Mouse (Mus musculus): Measurements from ENCODE around the gene Ormdl3. TPM values are rescaled to one million over a fixed set of nuclear protein-coding genes. Genes with fewer than 3 reads are reported as not detected.
A peak's percentile ranks its signal among the peaks of the same experiment; 100 is the strongest.
"Not testable (repeated sequence)": the region's sequence is repeated elsewhere in the genome, so short reads cannot be mapped to it uniquely, and the experiment has no call there.

Ormdl3 gene
- 57.2 and 60.2 TPM in 2 replicates for polyA plus RNA-seq (2012; rRNA removed)

DNA sequence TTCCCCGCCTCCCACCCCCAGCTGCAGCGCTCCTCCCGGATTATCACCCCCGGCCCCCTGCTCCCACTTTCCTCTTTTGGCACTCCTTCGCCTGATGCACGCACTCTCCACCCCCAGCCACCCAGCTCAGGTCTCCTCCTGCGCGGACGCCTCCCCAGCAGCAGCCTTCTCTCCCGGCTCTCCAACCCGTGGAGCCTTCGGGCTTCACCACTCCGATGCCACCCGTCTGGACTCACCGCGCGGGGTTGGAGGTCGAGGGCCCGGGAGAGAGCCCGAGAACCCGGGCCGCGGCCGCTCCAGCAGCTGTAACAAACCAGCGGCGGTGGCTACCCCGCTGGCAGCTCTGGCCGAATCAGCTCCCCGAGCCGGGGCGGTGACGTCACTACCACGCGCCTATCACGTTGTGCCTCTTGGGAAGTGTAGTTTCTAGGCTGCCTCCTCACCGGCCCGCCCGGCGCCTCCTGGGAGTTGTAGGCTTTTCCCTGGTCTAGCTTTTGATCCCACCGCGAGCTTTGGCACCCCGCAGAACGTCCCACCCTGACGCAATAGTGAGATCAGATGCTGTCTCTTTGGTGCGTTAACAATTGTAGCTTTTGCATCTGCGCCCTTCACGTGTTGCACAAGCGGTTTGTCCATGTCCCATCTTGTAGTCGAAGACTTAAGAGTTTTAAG lies at the start of gene Ormdl3:
Gene Ormdl3 (minus strand): TSS at position 477 of the 672 bp plus-strand sequence.
- WGBS: under 1% methylated on average over 49 of the region's 49 CpGs
- H3K27ac ChIP-seq (ENCODE audit: insufficient read depth, low read depth, low read length): peak within 1 kb of the TSS; percentile 87
- TF ChIP-seq CTCF (conservative IDR thresholded peaks at IDR 0.05; ENCODE audit: insufficient read depth, insufficient read length, low read depth, low read length) (no peak), POLR2A (IDR thresholded peaks at IDR 0.05; ENCODE audit: low read depth, low read length) (no peak)
- H3K27me3 ChIP-seq (replicated peaks; ENCODE audit: control insufficient read depth, insufficient read depth, low read length): no peaks in the 10 kb centered on the region
- DNase-seq: peak; percentile 99
- H3K4me1 ChIP-seq (ENCODE audit: control insufficient read depth, insufficient read depth, low read length): peaks cover 9% of the 10 kb centered on the region; the same call in 1 of the 2 replicates
- H3K4me3 ChIP-seq (ENCODE audit: insufficient read depth, low read depth, low read length): peak within 1 kb of the TSS; percentile 63
- no peaks in the 10 kb centered on the region for H3K36me3 ChIP-seq (ENCODE audit: control insufficient read depth, insufficient read depth, low read length)

DNA sequence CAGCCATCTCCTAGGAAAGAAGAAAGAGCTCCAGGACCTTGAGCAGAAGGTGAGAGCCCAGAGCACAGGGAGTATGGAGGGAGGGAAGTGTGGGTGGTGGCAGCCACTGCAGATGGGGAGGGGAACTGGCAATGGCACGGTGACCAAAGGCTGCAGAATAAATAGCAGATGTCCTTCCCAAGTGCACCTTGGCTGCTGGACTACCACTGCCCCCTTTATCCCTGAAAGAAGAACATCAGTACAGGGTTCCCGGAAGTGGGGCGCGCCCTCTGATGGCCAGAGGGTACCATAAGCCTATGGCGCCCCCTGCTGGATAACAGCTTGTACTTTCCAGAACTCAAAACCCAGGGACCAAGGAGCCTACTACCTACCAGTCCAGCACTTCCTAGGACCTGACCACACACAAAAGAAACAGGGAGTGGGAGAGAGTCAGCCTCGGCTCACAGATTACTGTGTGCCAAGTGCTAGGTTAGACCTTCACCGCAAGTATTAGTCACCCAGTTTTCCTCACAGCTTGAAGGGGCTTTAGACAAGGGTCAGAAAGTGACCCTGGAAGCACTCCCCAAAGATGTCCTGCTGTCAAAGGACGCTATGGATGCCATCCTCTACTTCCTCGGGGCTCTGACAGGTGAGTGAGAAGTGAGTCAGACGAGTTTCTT lies 48.3 kb upstream of the Ormdl3 start:
- H3K4me1 ChIP-seq (ENCODE audit: control insufficient read depth, insufficient read depth, low read length); H3K36me3 ChIP-seq (ENCODE audit: control insufficient read depth, insufficient read depth, low read length); H3K27ac ChIP-seq (ENCODE audit: insufficient read depth, low read depth, low read length); H3K27me3 ChIP-seq (replicated peaks; ENCODE audit: control insufficient read depth, insufficient read depth, low read length); H3K4me3 ChIP-seq (ENCODE audit: insufficient read depth, low read depth, low read length): not testable (repeated sequence)
- WGBS: 31% methylated on average over 10 of the region's 10 CpGs
- peak; percentile 26 for TF ChIP-seq CTCF (conservative IDR thresholded peaks at IDR 0.05; ENCODE audit: insufficient read depth, insufficient read length, low read depth, low read length)
- DNase-seq: peak; percentile 36

DNA sequence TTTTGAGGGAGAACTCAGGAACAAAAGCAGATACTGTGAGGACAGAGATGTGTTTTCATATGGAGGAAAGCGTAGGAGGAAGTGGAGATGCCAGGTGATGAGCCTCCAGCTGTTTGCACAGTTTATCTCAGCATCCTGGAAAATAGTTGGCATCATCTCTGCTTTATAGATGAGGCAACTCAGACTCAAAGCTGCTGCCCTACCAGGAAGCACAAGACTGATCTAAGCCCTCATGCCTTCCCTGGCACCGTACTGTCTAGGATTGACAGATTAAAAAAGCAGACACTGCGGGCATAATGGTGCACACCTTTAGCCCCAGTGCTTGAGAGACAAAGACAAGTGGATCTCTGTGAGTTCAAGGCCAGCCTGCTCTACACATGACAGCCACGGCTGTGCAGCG lies 43.5 kb upstream of the Ormdl3 start:
- WGBS: 86% methylated on average over 5 of the region's 5 CpGs
- TF ChIP-seq POLR2A (IDR thresholded peaks at IDR 0.05; ENCODE audit: low read depth, low read length) (no peak), CTCF (conservative IDR thresholded peaks at IDR 0.05; ENCODE audit: insufficient read depth, insufficient read length, low read depth, low read length) (no peak)
- no peaks in the 10 kb centered on the region for H3K36me3 ChIP-seq (ENCODE audit: control insufficient read depth, insufficient read depth, low read length)

DNA sequence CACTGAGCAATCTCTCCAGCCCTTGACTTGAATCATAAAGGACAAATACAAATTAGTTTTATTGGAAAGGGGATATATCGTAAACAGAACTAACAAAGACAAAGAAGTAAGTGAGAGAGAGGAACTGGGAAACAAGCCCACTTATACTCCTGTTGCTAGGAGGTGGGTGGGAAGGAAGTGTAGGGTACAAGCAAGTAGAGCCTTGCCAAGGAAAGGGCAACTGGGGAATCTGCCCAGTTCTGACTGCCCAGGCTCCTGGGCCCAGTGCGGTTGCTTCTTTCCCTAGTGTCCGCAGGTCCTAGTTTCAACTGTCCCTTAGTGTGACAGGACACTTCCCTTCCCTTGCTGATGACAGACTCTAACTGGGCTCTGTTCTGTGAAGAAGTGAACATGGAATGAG lies 41.5 kb upstream of the Ormdl3 start:
- H3K27ac ChIP-seq (ENCODE audit: insufficient read depth, low read depth, low read length): no peak overlapping the region
- H3K4me1 ChIP-seq (ENCODE audit: control insufficient read depth, insufficient read depth, low read length): no peaks in the 10 kb centered on the region
- WGBS: 98% methylated on average over 3 of the region's 3 CpGs
- no peak for TF ChIP-seq POLR2A (IDR thresholded peaks at IDR 0.05; ENCODE audit: low read depth, low read length)
- TF ChIP-seq CTCF (conservative IDR thresholded peaks at IDR 0.05; ENCODE audit: insufficient read depth, insufficient read length, low read depth, low read length): no peak
- no peak for DNase-seq
- H3K36me3 ChIP-seq (ENCODE audit: control insufficient read depth, insufficient read depth, low read length): no peaks in the 10 kb centered on the region
- no peak overlapping the region for H3K4me3 ChIP-seq (ENCODE audit: insufficient read depth, low read depth, low read length)
- no peaks in the 10 kb centered on the region for H3K27me3 ChIP-seq (replicated peaks; ENCODE audit: control insufficient read depth, insufficient read depth, low read length)

More for the DNA sequence above, 43.5 kb upstream of the Ormdl3 start:
- H3K4me1 ChIP-seq (ENCODE audit: control insufficient read depth, insufficient read depth, low read length): no peaks in the 10 kb centered on the region
- H3K4me3 ChIP-seq (ENCODE audit: insufficient read depth, low read depth, low read length): no peak overlapping the region
- H3K27me3 ChIP-seq (replicated peaks; ENCODE audit: control insufficient read depth, insufficient read depth, low read length): no peaks in the 10 kb centered on the region
- no peak for DNase-seq
- H3K27ac ChIP-seq (ENCODE audit: insufficient read depth, low read depth, low read length): no peak overlapping the region

DNA sequence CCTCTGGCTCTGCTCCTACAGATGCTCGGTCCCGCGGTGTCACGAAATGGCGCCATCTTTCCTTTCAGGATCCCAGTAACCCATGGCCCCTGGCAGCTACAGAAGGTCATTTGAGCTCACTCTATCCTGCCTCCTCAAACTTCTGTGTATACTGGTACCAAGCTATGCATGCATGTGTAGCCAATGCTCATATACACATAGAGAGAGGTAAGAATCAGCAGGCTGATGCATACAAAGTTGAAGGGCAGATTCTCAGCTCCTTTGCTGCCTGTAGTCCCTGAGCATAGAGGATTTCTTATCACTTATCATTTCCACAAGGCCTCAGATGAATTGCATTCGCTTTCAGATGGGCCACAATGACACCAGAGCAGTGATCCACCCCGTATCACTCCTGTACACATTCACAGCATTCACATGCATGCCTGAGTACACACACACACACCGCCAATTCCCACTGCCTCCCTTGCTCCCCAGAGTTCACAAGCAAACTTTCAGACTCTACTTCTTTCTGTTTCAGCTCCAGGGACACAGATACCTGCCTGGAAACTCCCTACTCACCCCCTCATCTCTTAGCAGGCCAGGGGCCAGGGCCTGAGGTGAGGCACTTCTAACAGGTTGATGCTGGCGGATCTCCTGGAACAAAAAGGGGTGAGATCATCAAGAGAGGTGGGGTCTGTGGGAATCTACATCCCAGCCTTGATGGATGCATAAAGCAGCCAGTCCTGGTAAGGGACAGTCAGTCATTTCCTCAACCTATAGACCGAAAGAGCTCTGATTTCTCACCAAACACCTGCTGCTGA lies 38.6 kb upstream of the Ormdl3 start, which contains the start of the genes Gm12355 and Gsdma3:
Gene Gm12355 (minus strand): TSS at position 51 of the 800 bp plus-strand sequence.
Gene Gsdma3 (plus strand): TSS at position 750 of the 800 bp plus-strand sequence.
- H3K27ac ChIP-seq (ENCODE audit: insufficient read depth, low read depth, low read length): no peak within 1 kb of the TSS
- no peaks in the 10 kb centered on the region for H3K27me3 ChIP-seq (replicated peaks; ENCODE audit: control insufficient read depth, insufficient read depth, low read length)
- no peak within 1 kb of the TSS for H3K4me3 ChIP-seq (ENCODE audit: insufficient read depth, low read depth, low read length)
- TF ChIP-seq CTCF (conservative IDR thresholded peaks at IDR 0.05; ENCODE audit: insufficient read depth, insufficient read length, low read depth, low read length): no peak
- TF ChIP-seq POLR2A (IDR thresholded peaks at IDR 0.05; ENCODE audit: low read depth, low read length): no peak
- WGBS: 87% methylated on average over 10 of the region's 10 CpGs
- DNase-seq: no peak
- H3K36me3 ChIP-seq (ENCODE audit: control insufficient read depth, insufficient read depth, low read length): no peaks in the 10 kb centered on the region
- H3K4me1 ChIP-seq (ENCODE audit: control insufficient read depth, insufficient read depth, low read length): no peaks in the 10 kb centered on the region

DNA sequence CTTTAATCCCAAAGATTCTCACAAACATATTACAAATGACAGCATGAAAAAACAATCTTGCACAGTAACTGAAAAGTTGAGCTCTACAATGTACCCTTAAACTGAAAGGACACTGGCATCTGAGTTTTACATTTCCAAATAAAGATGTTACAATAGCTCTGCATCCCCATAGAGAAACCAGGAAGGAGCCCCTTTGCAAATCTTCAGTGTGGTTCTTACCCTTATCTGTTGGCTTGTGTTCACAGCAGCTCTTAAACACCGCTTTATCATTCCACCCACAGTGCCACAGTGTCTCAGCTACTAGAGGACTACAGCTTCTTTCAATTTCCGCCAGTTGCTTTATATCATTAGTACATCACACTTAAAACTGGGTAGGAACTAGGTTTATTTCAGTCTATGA lies 37.2 kb upstream of the Ormdl3 start:
- not testable (repeated sequence) for H3K4me3 ChIP-seq (ENCODE audit: insufficient read depth, low read depth, low read length); DNase-seq; H3K27ac ChIP-seq (ENCODE audit: insufficient read depth, low read depth, low read length); H3K36me3 ChIP-seq (ENCODE audit: control insufficient read depth, insufficient read depth, low read length); H3K4me1 ChIP-seq (ENCODE audit: control insufficient read depth, insufficient read depth, low read length); H3K27me3 ChIP-seq (replicated peaks; ENCODE audit: control insufficient read depth, insufficient read depth, low read length)
- 94% methylated on average over 2 of the region's 2 CpGs for WGBS

DNA sequence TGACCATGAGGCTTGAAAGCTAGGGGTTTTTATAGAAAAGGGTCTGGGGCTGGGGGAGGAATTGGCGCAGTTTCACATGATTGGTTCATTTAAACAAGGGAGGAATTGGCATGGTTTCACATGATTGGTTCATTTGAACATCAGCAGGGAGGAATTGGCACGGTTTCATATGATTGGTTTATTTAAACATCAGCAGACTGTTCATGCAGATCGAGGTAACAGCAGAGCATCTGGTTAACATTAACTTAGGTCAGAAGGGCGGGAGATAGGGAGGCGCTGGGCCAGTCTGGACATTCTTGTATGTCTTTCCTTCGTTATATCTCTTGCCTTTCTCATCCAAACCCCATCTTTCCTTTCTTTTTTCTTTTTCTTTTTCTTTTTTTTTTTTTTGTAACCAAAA lies 36.8 kb upstream of the Ormdl3 start:
- peak; percentile 55 for DNase-seq
- 50% methylated on average over 6 of the region's 6 CpGs for WGBS
- not testable (repeated sequence) for H3K4me3 ChIP-seq (ENCODE audit: insufficient read depth, low read depth, low read length); H3K27ac ChIP-seq (ENCODE audit: insufficient read depth, low read depth, low read length); H3K27me3 ChIP-seq (replicated peaks; ENCODE audit: control insufficient read depth, insufficient read depth, low read length); H3K36me3 ChIP-seq (ENCODE audit: control insufficient read depth, insufficient read depth, low read length); H3K4me1 ChIP-seq (ENCODE audit: control insufficient read depth, insufficient read depth, low read length)
